Mouse (Mus musculus): Measurements from ENCODE around the gene Ppm1j. TPM values are rescaled to one million over a fixed set of nuclear protein-coding genes. Genes with fewer than 3 reads are reported as not detected.

Gene Ppm1j
- polyA plus RNA-seq, 1 experiment from 2014 or later, result 1.3 TPM

DNA sequence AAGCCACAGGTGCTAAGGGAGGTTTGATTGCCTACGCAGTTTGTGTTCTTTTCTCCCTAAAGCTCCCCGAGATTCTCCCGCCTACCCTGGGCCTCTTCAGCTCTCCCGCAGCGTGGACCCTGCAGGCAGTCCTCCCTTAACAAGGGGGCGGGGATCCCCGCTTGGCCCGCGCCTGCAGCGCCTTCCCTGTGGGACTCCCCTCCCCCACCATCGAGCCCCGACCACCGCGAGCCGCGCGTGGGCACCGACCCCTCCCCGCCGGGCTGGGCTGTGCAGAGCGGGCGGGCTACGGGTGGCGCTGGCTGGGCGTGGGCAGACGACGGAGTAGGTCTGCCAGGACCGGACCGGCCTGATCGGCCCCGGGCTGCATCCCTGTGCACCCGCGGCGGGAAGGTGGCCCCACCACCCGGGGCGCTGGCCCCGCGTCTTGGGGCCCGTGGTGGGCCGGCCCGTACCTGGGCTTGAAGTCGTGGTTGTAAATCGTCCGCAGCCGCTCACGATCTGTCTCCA lies 36.7 kb downstream of the Ppm1j start:
- no peaks in the 10 kb centered on the region for H3K9me3 ChIP-seq (replicated peaks)
- peak overlapping the region; percentile 81 for H3K27ac ChIP-seq
- WGBS (ENCODE audit: insufficient replicate concordance), result under 1% methylated on average over 46 of the region's 46 CpGs
- H3K9ac ChIP-seq, result peak overlapping the region; percentile 84
- ATAC-seq, result peak; percentile 58
- no peaks in the 10 kb centered on the region for H3K27me3 ChIP-seq (replicated peaks)
- peak overlapping the region; percentile 80 for H3K4me3 ChIP-seq
- H3K4me2 ChIP-seq, result peak overlapping the region; percentile 79
- H3K36me3 ChIP-seq, result peaks cover 22% of the 10 kb centered on the region
- H3K4me1 ChIP-seq, result peaks cover 41% of the 10 kb centered on the region

DNA sequence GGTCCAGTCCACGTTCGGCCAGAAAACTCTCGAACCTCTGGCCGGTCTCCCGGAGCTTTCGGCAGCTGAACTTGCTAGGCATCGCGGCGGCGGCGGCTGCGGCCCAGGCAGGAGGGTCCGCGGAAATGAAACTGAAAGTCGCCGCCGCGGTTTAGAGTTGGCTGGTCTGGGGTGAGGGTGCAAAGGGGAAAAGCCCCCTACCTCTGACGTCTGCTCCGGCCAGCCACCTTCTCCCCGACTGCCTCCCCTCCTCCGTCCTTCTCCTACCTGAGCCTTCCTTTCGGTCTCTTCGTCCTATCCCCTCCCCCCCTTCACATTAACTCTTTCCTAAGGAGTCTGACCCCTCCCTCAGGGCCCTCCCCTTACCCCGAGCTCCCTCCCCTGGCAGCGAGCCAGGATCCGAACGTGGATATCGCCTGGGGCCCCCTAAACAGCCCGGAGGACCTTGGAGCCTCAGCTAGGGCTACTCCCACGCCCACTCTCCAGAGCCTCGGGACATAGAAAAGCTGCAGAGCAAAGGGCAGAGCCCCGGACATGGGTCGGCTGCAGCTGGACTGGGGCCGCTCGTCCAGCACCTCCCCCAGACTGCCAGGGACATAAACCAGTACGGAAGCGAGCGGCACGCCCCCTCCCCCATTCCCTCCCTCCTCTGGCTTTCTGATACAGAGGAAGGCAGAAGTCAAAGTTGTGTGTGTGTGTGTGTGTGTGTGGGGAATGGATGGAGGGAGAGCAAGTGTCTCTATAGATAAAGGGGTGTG lies 37.3 kb downstream of the Ppm1j start, which contains the start of gene Mov10:
Gene Mov10 (minus strand): TSS at position 573 of the 758 bp plus-strand sequence.
- WGBS (ENCODE audit: insufficient replicate concordance), result 1% methylated on average over 40 of the region's 40 CpGs
- no peaks in the 10 kb centered on the region for H3K27me3 ChIP-seq (replicated peaks)
- peaks cover 25% of the 10 kb centered on the region for H3K36me3 ChIP-seq
- no peaks in the 10 kb centered on the region for H3K9me3 ChIP-seq (replicated peaks)
- peaks cover 40% of the 10 kb centered on the region for H3K4me1 ChIP-seq
- H3K4me3 ChIP-seq, result peak within 1 kb of the TSS; percentile 80
- peak; percentile 79 for ATAC-seq
- peak within 1 kb of the TSS; percentile 81 for H3K27ac ChIP-seq
- peak within 1 kb of the TSS; percentile 84 for H3K9ac ChIP-seq
- peak within 1 kb of the TSS; percentile 79 for H3K4me2 ChIP-seq

DNA sequence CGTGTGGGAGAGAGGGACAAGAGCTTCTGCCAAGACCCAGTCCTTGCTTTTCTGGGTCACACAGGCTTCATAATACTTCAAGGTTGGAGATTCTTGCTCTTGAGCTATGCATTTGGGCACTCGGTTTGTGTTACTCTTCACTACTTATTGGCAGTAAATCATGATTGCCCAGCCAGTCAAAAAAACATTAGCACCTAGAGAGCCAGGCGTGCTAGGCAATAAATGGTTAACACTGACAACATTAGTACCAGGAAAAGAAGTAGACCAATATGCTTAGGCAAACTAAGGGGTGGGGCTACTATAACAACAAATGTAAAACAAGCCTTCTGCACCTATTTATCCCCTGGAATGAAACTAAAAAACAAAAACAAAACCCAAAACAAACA lies 37.9 kb downstream of the Ppm1j start:
- peak; percentile 7; the same call in 1 of the 2 replicates for ATAC-seq
- peak overlapping the region; percentile 84 for H3K9ac ChIP-seq
- 2% methylated on average over 3 of the region's 3 CpGs for WGBS (ENCODE audit: insufficient replicate concordance)

DNA sequence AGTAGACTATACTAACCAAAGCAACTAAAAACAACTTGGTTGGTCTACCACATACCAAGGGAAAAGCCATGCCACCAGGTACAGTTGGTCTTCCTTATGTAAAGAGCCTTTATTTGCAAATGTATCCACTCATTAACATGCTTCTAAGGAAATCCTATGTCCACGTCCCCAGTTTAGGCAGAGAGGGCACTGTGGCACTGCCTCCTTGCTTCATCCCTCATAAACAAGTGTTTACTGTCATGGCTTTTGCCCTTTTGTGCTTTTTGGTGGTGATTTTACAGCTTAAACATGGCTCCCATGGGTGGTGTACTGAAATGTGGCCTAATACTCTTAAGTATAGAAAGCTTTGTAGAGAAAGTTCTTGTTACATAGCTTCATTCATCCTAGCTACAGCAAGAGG lies 39.6 kb downstream of the Ppm1j start:
- no peak overlapping the region for H3K4me2 ChIP-seq
- 68% methylated on average over 1 of the region's 1 CpGs for WGBS (ENCODE audit: insufficient replicate concordance)
- H3K4me3 ChIP-seq, result no peak overlapping the region
- no peak overlapping the region for H3K9ac ChIP-seq
- no peak for ATAC-seq
- H3K27me3 ChIP-seq (replicated peaks), result no peaks in the 10 kb centered on the region
- no peaks in the 10 kb centered on the region for H3K9me3 ChIP-seq (replicated peaks)
- H3K27ac ChIP-seq, result no peak overlapping the region
- H3K4me1 ChIP-seq, result peaks cover 35% of the 10 kb centered on the region
- peaks cover 32% of the 10 kb centered on the region for H3K36me3 ChIP-seq

More for the DNA sequence above, 37.9 kb downstream of the Ppm1j start:
- Histone ChIP-seq H3K9me3 (replicated peaks) (no peaks in the 10 kb centered on the region), H3K4me2 (peak overlapping the region; percentile 79), H3K4me1 (peaks cover 40% of the 10 kb centered on the region), H3K36me3 (peaks cover 25% of the 10 kb centered on the region), H3K4me3 (peak overlapping the region; percentile 80), H3K27me3 (replicated peaks) (no peaks in the 10 kb centered on the region), H3K27ac (peak overlapping the region; percentile 81)

DNA sequence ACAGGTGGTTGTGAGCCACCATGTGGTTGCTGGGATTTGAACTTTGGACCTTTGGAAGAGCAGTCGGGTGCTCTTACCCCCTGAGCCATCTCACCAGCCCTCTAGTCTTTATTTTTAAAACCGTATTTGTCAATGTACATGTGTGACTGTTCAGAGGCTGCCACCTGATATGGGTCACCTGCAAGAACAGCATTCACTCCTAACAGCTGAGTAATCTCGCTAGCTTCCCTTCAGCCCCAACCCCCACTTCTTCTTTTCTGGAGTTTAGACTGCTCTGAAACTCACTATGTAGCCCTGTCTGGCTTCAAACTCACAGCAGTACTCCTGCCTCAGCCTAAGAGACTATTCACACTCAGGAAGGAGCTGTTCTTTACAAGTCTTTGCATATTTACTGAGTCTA lies 41.6 kb downstream of the Ppm1j start:
- Histone ChIP-seq H3K4me1 (peaks cover 18% of the 10 kb centered on the region), H3K4me2 (no peak overlapping the region), H3K9me3 (replicated peaks) (no peaks in the 10 kb centered on the region), H3K27ac (no peak overlapping the region), H3K4me3 (no peak overlapping the region), H3K36me3 (peaks cover 52% of the 10 kb centered on the region), H3K9ac (no peak overlapping the region), H3K27me3 (replicated peaks) (no peaks in the 10 kb centered on the region)
- 71% methylated on average over 3 of the region's 3 CpGs for WGBS (ENCODE audit: insufficient replicate concordance)
- no peak for ATAC-seq

Other genes with a start within 250 kb of the Ppm1j start
- 95.7 and 96.9 TPM in 2 replicates for gene Slc16a1, start 142.4 kb upstream of the Ppm1j start, polyA plus RNA-seq (2016; fragmentation: Nextera tagmentation; extraction: Ambion mirVana)
- not detected in 2 replicates for gene Fam19a3, start 784 bp downstream of the Ppm1j start, polyA plus RNA-seq (2016; fragmentation: Nextera tagmentation; extraction: Ambion mirVana)
- gene Rhoc, start 7.3 kb downstream of the Ppm1j start, polyA plus RNA-seq (2016; fragmentation: Nextera tagmentation; extraction: Ambion mirVana), result 28.1 and 34.1 TPM in 2 replicates
- gene Mov10, start 37.5 kb downstream of the Ppm1j start, polyA plus RNA-seq (2016; fragmentation: Nextera tagmentation; extraction: Ambion mirVana), result 28.5 and 29.2 TPM in 2 replicates
- 16.2 and 19.3 TPM in 2 replicates for gene St7l, start 82.9 kb downstream of the Ppm1j start, polyA plus RNA-seq (2016; fragmentation: Nextera tagmentation; extraction: Ambion mirVana)
- 121 and 123 TPM in 2 replicates for gene Capza1, start 83.4 kb downstream of the Ppm1j start, polyA plus RNA-seq (2016; fragmentation: Nextera tagmentation; extraction: Ambion mirVana)
- gene Wnt2b, start 180.9 kb downstream of the Ppm1j start, polyA plus RNA-seq (2016; fragmentation: Nextera tagmentation; extraction: Ambion mirVana), result 0.24 and 0.25 TPM in 2 replicates

All from liver, embryonic 12.5 days (tissue).